Mouse (Mus musculus): ENCODE measurements around the gene Sntb2. TPM values are rescaled to one million over a fixed set of nuclear protein-coding genes. Genes with fewer than 3 reads are reported as not detected.

Sntb2 gene
- total and polyA plus RNA-seq, 3 experiments: 3.6 to 3.8 TPM; not detected in 1

DNA sequence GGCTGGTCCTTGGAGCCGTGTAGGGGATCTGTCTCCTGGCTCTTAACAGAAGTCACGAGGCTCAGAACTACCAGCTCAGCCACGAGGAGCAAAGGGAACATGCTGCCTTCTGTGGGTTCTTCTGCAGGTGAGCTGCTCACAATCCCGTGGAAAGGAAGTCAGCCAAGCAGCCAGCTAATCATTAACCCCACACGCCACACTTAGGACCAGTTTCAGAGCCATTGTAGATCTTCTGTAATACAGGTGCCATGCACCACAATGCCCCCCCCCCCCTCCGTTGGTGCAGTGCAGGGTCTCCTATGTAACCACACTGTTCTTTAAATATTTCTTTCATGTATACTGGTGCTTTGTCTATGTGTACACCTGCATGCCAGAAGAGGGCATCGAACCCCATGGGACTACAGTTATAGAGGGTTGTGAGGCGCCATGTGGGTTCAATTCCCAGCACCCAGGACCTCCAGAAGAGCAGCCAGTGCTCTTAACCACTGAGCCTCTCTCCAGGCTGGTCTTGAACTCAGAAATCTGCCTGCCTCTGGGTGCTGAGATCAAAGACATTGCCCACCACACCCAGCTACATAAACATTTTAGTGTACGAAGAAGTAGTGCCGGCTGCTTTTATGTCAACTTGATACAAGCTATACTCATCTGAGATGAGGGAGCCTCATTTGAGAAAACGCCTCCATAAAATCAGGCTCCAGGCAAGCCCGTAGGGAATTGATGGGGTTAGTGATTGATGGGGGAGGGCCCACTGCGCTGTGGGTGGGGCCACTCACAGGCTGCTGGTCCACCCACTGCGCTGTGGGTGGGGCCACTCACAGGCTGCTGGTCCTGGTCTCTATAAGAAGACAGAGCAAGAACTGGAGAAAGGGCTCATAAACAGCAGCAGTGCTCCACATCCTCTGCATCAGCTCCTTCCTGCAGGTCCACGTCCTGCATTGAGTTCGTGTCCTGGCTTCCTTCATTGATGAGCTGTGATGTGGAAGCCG is 130.3 kb downstream of the Sntb2 start, which contains the start of gene Tmed6:
Gene Tmed6, minus strand, starts transcription at position 134 of the 986 bp plus-strand sequence.
- H3K9me3 ChIP-seq (replicated peaks; ENCODE audit: insufficient read depth, low read length): no peaks in the 10 kb centered on the region
- no peaks in the 10 kb centered on the region for H3K36me3 ChIP-seq (ENCODE audit: control insufficient read depth in 1 of 2, insufficient read depth in 2 of 2, low read length in 2 of 2)
- H3K27me3 ChIP-seq (ENCODE audit: control insufficient read depth in 1 of 2, insufficient read depth in 2 of 2, low read length in 2 of 2): no peaks in the 10 kb centered on the region
- H3K27ac ChIP-seq (ENCODE audit: control insufficient read depth, low read depth, low read length): no peak within 1 kb of the TSS
- DNase-seq (ENCODE audit: low read depth, low spot score): peak; percentile 86
- H3K4me3 ChIP-seq (ENCODE audit: control insufficient read depth in 1 of 2, insufficient read depth in 1 of 2, low read depth in 2 of 2, low read length in 2 of 2): no peak within 1 kb of the TSS
- no peak within 1 kb of the TSS for H3K9ac ChIP-seq (ENCODE audit: control insufficient read depth, low read depth, low read length, poor library complexity, severe bottlenecking)
- no peak for TF ChIP-seq MEF2A (IDR thresholded peaks at IDR 0.05; ENCODE audit: extremely low read depth, insufficient replicate concordance, low read depth, low read length, poor library complexity, severe bottlenecking)
- TF ChIP-seq POLR2AphosphoS2 (IDR thresholded peaks at IDR 0.05; ENCODE audit: low read length): no peak
- no peak for TF ChIP-seq TCF12 (IDR thresholded peaks at IDR 0.05; ENCODE audit: low read depth, low read length)
- TF ChIP-seq SMC3 (IDR thresholded peaks at IDR 0.05; ENCODE audit: low read depth, low read length): no peak
- TF ChIP-seq ELF1 (IDR thresholded peaks at IDR 0.05; ENCODE audit: low read depth, low read length): no peak
- TF ChIP-seq MAFK (IDR thresholded peaks at IDR 0.05; ENCODE audit: borderline replicate concordance, low read depth, low read length): no peak
- no peak for TF ChIP-seq ZKSCAN1 (IDR thresholded peaks at IDR 0.05; ENCODE audit: low read depth, low read length)
- no peaks in the 10 kb centered on the region for H3K4me1 ChIP-seq (ENCODE audit: control insufficient read depth in 1 of 2, insufficient read depth in 2 of 2, low read length in 2 of 2)
- H3K79me2 ChIP-seq (ENCODE audit: control insufficient read depth, insufficient read depth, low read length, poor library complexity): no peaks in the 10 kb centered on the region

Other genes starting within 250 kb of the Sntb2 start
- gene Has3, start 65.5 kb upstream of the Sntb2 start, total RNA-seq (2012; rRNA removed): 3.7 and 5.8 TPM in 2 replicates
- under 1 TPM in 1 of 2 experiments, not detected in 1; 0.40 TPM for gene Has3, start 65.5 kb upstream of the Sntb2 start, polyA plus RNA-seq (2012; ENCODE audit: insufficient read depth in 1 of 2, insufficient read length in 2 of 2, low read depth in 1 of 2, low replicate concordance in 2 of 2, missing spikeins in 1 of 2)
- gene Utp4, start 42.1 kb upstream of the Sntb2 start, total RNA-seq (2012; rRNA removed): 165 and 174 TPM in 2 replicates
- 100 to 1,000 TPM; 123 to 218 TPM for gene Utp4, start 42.1 kb upstream of the Sntb2 start, polyA plus RNA-seq (2012; ENCODE audit: insufficient read depth in 1 of 2, insufficient read length in 2 of 2, low read depth in 1 of 2, low replicate concordance in 2 of 2, missing spikeins in 1 of 2)
- gene Vps4a, start 95.5 kb downstream of the Sntb2 start, total RNA-seq (2012; rRNA removed): 32.3 and 38.1 TPM in 2 replicates
- gene Vps4a, start 95.5 kb downstream of the Sntb2 start, polyA plus RNA-seq (2012; ENCODE audit: insufficient read depth in 1 of 2, insufficient read length in 2 of 2, low read depth in 1 of 2, low replicate concordance in 2 of 2, missing spikeins in 1 of 2): 10 to 100 TPM in 1 of 2 experiments, not detected in 1; 43.2 TPM
- 39.0 and 43.6 TPM in 2 replicates for gene Pdf, start 112.9 kb downstream of the Sntb2 start, total RNA-seq (2012; rRNA removed)
- gene Pdf, start 112.9 kb downstream of the Sntb2 start, polyA plus RNA-seq (2012; ENCODE audit: insufficient read depth in 1 of 2, insufficient read length in 2 of 2, low read depth in 1 of 2, low replicate concordance in 2 of 2, missing spikeins in 1 of 2): 10 to 100 TPM in 1 of 2 experiments, not detected in 1; 36.0 TPM
- 18.1 and 27.2 TPM in 2 replicates for gene Cog8, start 120.9 kb downstream of the Sntb2 start, total RNA-seq (2012; rRNA removed)
- gene Cog8, start 120.9 kb downstream of the Sntb2 start, polyA plus RNA-seq (2012; ENCODE audit: insufficient read depth in 1 of 2, insufficient read length in 2 of 2, low read depth in 1 of 2, low replicate concordance in 2 of 2, missing spikeins in 1 of 2): 10 to 100 TPM in 1 of 2 experiments, not detected in 1; 27.0 TPM
- gene Nip7, start 121.1 kb downstream of the Sntb2 start, total RNA-seq (2012; rRNA removed): 261 and 278 TPM in 2 replicates
- gene Nip7, start 121.1 kb downstream of the Sntb2 start, polyA plus RNA-seq (2012; ENCODE audit: insufficient read depth in 1 of 2, insufficient read length in 2 of 2, low read depth in 1 of 2, low replicate concordance in 2 of 2, missing spikeins in 1 of 2): 100 to 1,000 TPM; 189 to 336 TPM
- not detected in 2 replicates for gene Tmed6, start 129.9 kb downstream of the Sntb2 start, total RNA-seq (2012; rRNA removed)
- not detected for gene Tmed6, start 129.9 kb downstream of the Sntb2 start, polyA plus RNA-seq (2012; ENCODE audit: insufficient read depth in 1 of 2, insufficient read length in 2 of 2, low read depth in 1 of 2, low replicate concordance in 2 of 2, missing spikeins in 1 of 2)
- 14.1 and 15.0 TPM in 2 replicates for gene Terf2, start 160.8 kb downstream of the Sntb2 start, total RNA-seq (2012; rRNA removed)
- 10 to 100 TPM in 1 of 2 experiments, not detected in 1; 36.7 TPM for gene Terf2, start 160.8 kb downstream of the Sntb2 start, polyA plus RNA-seq (2012; ENCODE audit: insufficient read depth in 1 of 2, insufficient read length in 2 of 2, low read depth in 1 of 2, low replicate concordance in 2 of 2, missing spikeins in 1 of 2)
- 66.5 and 67.9 TPM in 2 replicates for gene Cyb5b, start 214.9 kb downstream of the Sntb2 start, total RNA-seq (2012; rRNA removed)
- gene Cyb5b, start 214.9 kb downstream of the Sntb2 start, polyA plus RNA-seq (2012; ENCODE audit: insufficient read depth in 1 of 2, insufficient read length in 2 of 2, low read depth in 1 of 2, low replicate concordance in 2 of 2, missing spikeins in 1 of 2): 10 to 100 TPM; 69.4 to 79.1 TPM